Mouse (Mus musculus): ENCODE measurements around the gene Tmem95. TPM values are rescaled to one million over a fixed set of nuclear protein-coding genes. Genes with fewer than 3 reads are reported as not detected.

The Tmem95 gene
- polyA plus RNA-seq, 1 experiment from 2014 or later: not detected

- H3K4me3 ChIP-seq: no peak overlapping the region
- no peak for ATAC-seq (ENCODE audit: low FRiP score, low read depth)
- 65% methylated on average over 5 of the region's 5 CpGs for whole genome bisulfite sequencing
Measured at GRCm38 (mm10) chr11:69915667-69916627, 38.1 kb upstream of the Tmem95 start.

GRCm38 (mm10) chr11:69914917-69915430, 37.2 kb upstream of the Tmem95 start:
- Histone ChIP-seq H3K27me3 (replicated peaks) (no peaks in the 10 kb centered on the region), H3K9ac (peak overlapping the region; percentile 80), H3K36me3 (peaks cover 79% of the 10 kb centered on the region), H3K27ac (no peak overlapping the region), H3K4me2 (replicated peaks) (peak overlapping the region; percentile 100), H3K4me3 (peak overlapping the region; percentile 77), H3K4me1 (peaks cover 41% of the 10 kb centered on the region), H3K9me3 (no peaks in the 10 kb centered on the region)
- ATAC-seq (ENCODE audit: low FRiP score, low read depth): no peak
- WGBS: 39% methylated on average over 9 of the region's 9 CpGs

More at GRCm38 (mm10) chr11:69915667-69916627, 38.1 kb upstream of the Tmem95 start:
- Histone ChIP-seq H3K9ac (no peak overlapping the region), H3K27ac (no peak overlapping the region), H3K4me2 (replicated peaks) (peak overlapping the region; percentile 100), H3K9me3 (no peaks in the 10 kb centered on the region), H3K4me1 (peaks cover 41% of the 10 kb centered on the region), H3K27me3 (replicated peaks) (no peaks in the 10 kb centered on the region), H3K36me3 (peaks cover 70% of the 10 kb centered on the region)

- Histone ChIP-seq H3K27me3 (replicated peaks) (no peaks in the 10 kb centered on the region), H3K27ac (peak overlapping the region; percentile 67), H3K4me1 (peaks cover 36% of the 10 kb centered on the region), H3K9ac (peak overlapping the region; percentile 80), H3K4me3 (peak overlapping the region; percentile 77), H3K9me3 (no peaks in the 10 kb centered on the region), H3K4me2 (replicated peaks) (peak overlapping the region; percentile 100), H3K36me3 (peaks cover 85% of the 10 kb centered on the region)
- no peak; the same call in 1 of the 2 replicates for ATAC-seq (ENCODE audit: low FRiP score, low read depth)
- WGBS: 4% methylated on average over 17 of the region's 17 CpGs
Measured at GRCm38 (mm10) chr11:69914372-69914764, 36.5 kb upstream of the Tmem95 start.

GRCm38 (mm10) chr11:69913554-69914371, 35.9 kb upstream of the Tmem95 start, which contains the start of gene Gps2:
Gps2 (plus strand) TSS chr11:69913888.
- peaks cover 30% of the 10 kb centered on the region for H3K4me1 ChIP-seq
- H3K4me3 ChIP-seq: peak within 1 kb of the TSS; percentile 77
- ATAC-seq (ENCODE audit: low FRiP score, low read depth): peak; percentile 91

GRCm38 (mm10) chr11:69912716-69913530, 35.1 kb upstream of the Tmem95 start:
- peak overlapping the region; percentile 5; the same call in 1 of the 2 replicates for H3K4me3 ChIP-seq
- H3K27ac ChIP-seq: no peak overlapping the region; the same call in 1 of the 2 replicates
- peaks cover 85% of the 10 kb centered on the region for H3K36me3 ChIP-seq
- no peaks in the 10 kb centered on the region for H3K27me3 ChIP-seq (replicated peaks)
- no peaks in the 10 kb centered on the region for H3K9me3 ChIP-seq
- WGBS: 77% methylated on average over 15 of the region's 15 CpGs
- peak overlapping the region; percentile 100 for H3K4me2 ChIP-seq (replicated peaks)
- peak; percentile 15; the same call in 1 of the 2 replicates for ATAC-seq (ENCODE audit: low FRiP score, low read depth)
- peak overlapping the region; percentile 80; the same call in 1 of the 2 replicates for H3K9ac ChIP-seq
- H3K4me1 ChIP-seq: peaks cover 30% of the 10 kb centered on the region

More at GRCm38 (mm10) chr11:69913554-69914371, 35.9 kb upstream of the Tmem95 start, which contains the start of gene Gps2:
- Histone ChIP-seq H3K9me3 (no peaks in the 10 kb centered on the region), H3K36me3 (peaks cover 84% of the 10 kb centered on the region), H3K27ac (peak within 1 kb of the TSS; percentile 67), H3K4me2 (replicated peaks) (peak within 1 kb of the TSS; percentile 100), H3K27me3 (replicated peaks) (no peaks in the 10 kb centered on the region), H3K9ac (peak within 1 kb of the TSS; percentile 80)
- 2% methylated on average over 61 of the region's 61 CpGs for WGBS

- H3K27me3 ChIP-seq (replicated peaks): no peaks in the 10 kb centered on the region
- peaks cover 30% of the 10 kb centered on the region for H3K4me1 ChIP-seq
- 93% methylated on average over 6 of the region's 6 CpGs for WGBS
- H3K36me3 ChIP-seq: peaks cover 85% of the 10 kb centered on the region
- no peak overlapping the region for H3K27ac ChIP-seq
- ATAC-seq (ENCODE audit: low FRiP score, low read depth): no peak
- H3K4me2 ChIP-seq (replicated peaks): no peak overlapping the region
- H3K4me3 ChIP-seq: 0 out of 2 replicates have a peak overlapping the region, but pooled peaks have one; percentile 3
- no peak overlapping the region for H3K9ac ChIP-seq
- no peaks in the 10 kb centered on the region for H3K9me3 ChIP-seq
Measured at GRCm38 (mm10) chr11:69911701-69912100, 33.9 kb upstream of the Tmem95 start.

GRCm38 (mm10) chr11:69910781-69911560, 33.2 kb upstream of the Tmem95 start:
- Histone ChIP-seq H3K4me1 (peaks cover 25% of the 10 kb centered on the region), H3K9me3 (no peaks in the 10 kb centered on the region), H3K27ac (no peak overlapping the region), H3K9ac (no peak overlapping the region), H3K4me2 (replicated peaks) (no peak overlapping the region), H3K4me3 (no peak overlapping the region), H3K27me3 (replicated peaks) (no peaks in the 10 kb centered on the region), H3K36me3 (peaks cover 85% of the 10 kb centered on the region)
- 97% methylated on average over 17 of the region's 17 CpGs for WGBS
- ATAC-seq (ENCODE audit: low FRiP score, low read depth): no peak

GRCm38 (mm10) chr11:69910177-69910576, 32.4 kb upstream of the Tmem95 start:
- Histone ChIP-seq H3K27me3 (replicated peaks) (no peaks in the 10 kb centered on the region), H3K27ac (no peak overlapping the region), H3K4me3 (no peak overlapping the region), H3K9ac (no peak overlapping the region), H3K4me2 (replicated peaks) (no peak overlapping the region), H3K9me3 (no peaks in the 10 kb centered on the region), H3K36me3 (peaks cover 85% of the 10 kb centered on the region), H3K4me1 (peaks cover 17% of the 10 kb centered on the region)
- WGBS: 95% methylated on average over 8 of the region's 8 CpGs
- no peak for ATAC-seq (ENCODE audit: low FRiP score, low read depth)

GRCm38 (mm10) chr11:69909174-69909573, 31.4 kb upstream of the Tmem95 start:
- no peak overlapping the region for H3K9ac ChIP-seq
- no peak for ATAC-seq (ENCODE audit: low FRiP score, low read depth)
- peaks cover 91% of the 10 kb centered on the region for H3K36me3 ChIP-seq
- H3K4me3 ChIP-seq: no peak overlapping the region
- WGBS: 87% methylated on average over 5 of the region's 5 CpGs
- H3K4me1 ChIP-seq: peaks cover 8% of the 10 kb centered on the region
- no peak overlapping the region for H3K27ac ChIP-seq
- H3K27me3 ChIP-seq (replicated peaks): no peaks in the 10 kb centered on the region
- H3K9me3 ChIP-seq: no peaks in the 10 kb centered on the region
- H3K4me2 ChIP-seq (replicated peaks): no peak overlapping the region

- Histone ChIP-seq H3K36me3 (peaks cover 96% of the 10 kb centered on the region), H3K9ac (no peak overlapping the region), H3K9me3 (no peaks in the 10 kb centered on the region), H3K27me3 (replicated peaks) (no peaks in the 10 kb centered on the region), H3K27ac (no peak overlapping the region), H3K4me2 (replicated peaks) (no peak overlapping the region), H3K4me1 (peaks cover 8% of the 10 kb centered on the region), H3K4me3 (no peak overlapping the region)
- WGBS: 95% methylated on average over 11 of the region's 11 CpGs
- no peak for ATAC-seq (ENCODE audit: low FRiP score, low read depth)
Measured at GRCm38 (mm10) chr11:69908645-69909044, 30.8 kb upstream of the Tmem95 start.
